Mouse (Mus musculus): ENCODE results near the gene Wipf2. TPM values are rescaled to one million over a fixed set of nuclear protein-coding genes. Genes with fewer than 3 reads are reported as not detected.
"Not testable (repeated sequence)": the region's sequence is repeated elsewhere in the genome, so short reads cannot be mapped to it uniquely, and the experiment has no call there.

Wipf2 gene
- polyA plus RNA-seq, 1 experiment from 2014 or later = 5.4 TPM

DNA sequence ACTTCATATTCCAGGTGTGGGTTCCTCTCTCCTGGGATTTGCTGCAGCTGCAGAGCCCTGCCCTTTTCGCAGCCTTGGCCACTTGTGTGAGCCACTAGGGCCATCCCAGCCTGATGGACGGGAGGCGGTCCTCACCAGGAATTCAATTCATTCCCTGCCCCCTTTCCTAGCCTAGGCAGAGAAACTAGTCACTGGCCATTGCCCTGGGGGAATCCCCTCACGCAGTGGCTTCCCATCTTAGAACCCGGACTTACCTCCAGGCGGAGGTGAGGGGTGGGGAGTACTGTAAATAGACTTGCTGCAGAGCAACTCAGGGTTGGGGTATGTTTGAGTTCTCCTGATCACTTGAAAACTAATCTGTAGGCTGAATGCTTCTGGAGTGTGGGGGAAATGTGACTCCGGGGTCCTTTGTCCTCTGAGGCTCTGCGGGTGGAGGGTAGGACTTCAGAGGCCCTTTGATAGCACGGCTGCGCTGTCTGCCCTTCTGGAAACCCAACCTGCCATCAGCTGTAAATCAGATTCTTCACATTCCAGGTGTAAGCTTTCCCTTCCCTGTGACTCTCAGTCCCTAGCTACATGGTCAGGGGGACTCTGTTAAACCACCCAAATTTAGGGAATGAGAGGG is 39.3 kb downstream of the Wipf2 start:
- peak; percentile 76 for DNase-seq (ENCODE audit: low spot score)
- H3K4me3 ChIP-seq = peak overlapping the region; percentile 38
- H3K36me3 ChIP-seq (replicated peaks) = peaks cover 63% of the 10 kb centered on the region
- peaks cover 51% of the 10 kb centered on the region for H3K4me1 ChIP-seq
- peak overlapping the region; percentile 86 for H3K27ac ChIP-seq (replicated peaks)
- no peaks in the 10 kb centered on the region for H3K9me3 ChIP-seq
- 2% methylated on average over 10 of the region's 10 CpGs for WGBS
- no peaks in the 10 kb centered on the region for H3K27me3 ChIP-seq (replicated peaks; ENCODE audit: low read depth, poor library complexity, severe bottlenecking)

DNA sequence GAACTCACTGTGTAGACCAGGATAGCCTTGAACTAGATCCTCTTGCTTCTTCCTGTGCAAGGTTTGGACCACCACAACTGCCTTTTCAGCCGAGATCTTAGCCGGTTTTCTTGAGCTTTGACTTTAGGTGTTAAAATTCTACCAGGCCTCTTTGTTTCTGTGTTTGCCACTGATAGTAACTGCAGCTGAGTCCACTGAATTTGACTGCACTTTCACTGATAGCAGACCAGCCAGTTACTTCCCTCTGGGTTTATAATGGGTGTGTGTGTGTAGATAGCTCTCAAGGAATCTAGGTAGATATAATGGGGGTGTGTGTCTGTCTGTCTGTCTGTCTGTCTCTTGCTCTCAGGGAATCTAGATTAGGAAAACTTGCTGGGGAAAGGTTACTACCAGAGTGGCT is 41.1 kb downstream of the Wipf2 start:
- Histone ChIP-seq H3K4me3 (no peak overlapping the region), H3K27ac (replicated peaks) (peak overlapping the region; percentile 41), H3K36me3 (replicated peaks) (peaks cover 56% of the 10 kb centered on the region), H3K9me3 (no peaks in the 10 kb centered on the region), H3K27me3 (replicated peaks; ENCODE audit: low read depth, poor library complexity, severe bottlenecking) (no peaks in the 10 kb centered on the region), H3K4me1 (peaks cover 69% of the 10 kb centered on the region)
- 77% methylated on average over 2 of the region's 2 CpGs for WGBS
- no peak for DNase-seq (ENCODE audit: low spot score)

DNA sequence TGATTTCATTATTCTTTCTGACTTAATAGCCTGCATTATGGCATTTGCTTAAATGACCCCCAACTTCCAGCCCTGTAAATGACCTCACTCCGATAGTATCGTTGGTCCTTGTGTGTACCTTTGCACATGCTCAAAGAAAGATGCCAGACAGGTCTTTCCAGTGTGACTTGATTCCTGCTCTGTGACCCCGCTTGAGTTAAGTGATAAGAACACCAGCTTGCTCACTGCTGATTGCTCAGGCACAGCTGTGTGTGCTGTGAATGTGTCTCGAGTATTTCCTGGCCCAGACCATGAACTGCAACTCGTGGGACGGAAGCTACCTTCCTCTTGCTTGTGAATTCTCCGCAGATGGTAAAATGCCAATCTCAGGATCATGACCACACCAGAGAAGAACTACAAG is 41.6 kb downstream of the Wipf2 start:
- peaks cover 56% of the 10 kb centered on the region for H3K36me3 ChIP-seq (replicated peaks)
- H3K4me3 ChIP-seq = no peak overlapping the region; the same call in 1 of the 2 replicates
- H3K4me1 ChIP-seq = peaks cover 74% of the 10 kb centered on the region
- H3K9me3 ChIP-seq = no peaks in the 10 kb centered on the region
- peak overlapping the region; percentile 32; the same call in 1 of the 2 replicates for H3K27ac ChIP-seq (replicated peaks)
- no peak for DNase-seq (ENCODE audit: low spot score)
- H3K27me3 ChIP-seq (replicated peaks; ENCODE audit: low read depth, poor library complexity, severe bottlenecking) = no peaks in the 10 kb centered on the region
- 77% methylated on average over 7 of the region's 7 CpGs for WGBS

DNA sequence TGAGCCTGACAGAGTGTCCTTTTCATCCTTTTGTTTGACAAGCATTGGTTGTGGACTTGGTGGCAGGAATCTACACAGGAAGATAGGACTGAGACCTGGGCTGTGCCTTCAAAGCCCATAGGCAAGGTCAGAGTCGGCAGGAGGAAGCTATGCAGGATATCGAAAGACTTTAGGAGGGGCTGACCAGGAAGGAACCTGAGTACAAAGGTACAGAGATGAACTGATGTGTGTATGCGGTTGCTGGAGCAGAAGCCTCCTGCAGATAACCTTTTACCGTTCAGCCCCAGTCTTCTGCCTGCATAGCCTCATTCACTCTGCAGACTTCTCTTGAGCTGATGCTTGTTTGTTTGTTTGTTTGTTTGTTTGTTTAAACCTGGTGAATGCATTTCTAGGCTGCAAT is 42.1 kb downstream of the Wipf2 start:
- H3K4me1 ChIP-seq = peaks cover 76% of the 10 kb centered on the region
- DNase-seq (ENCODE audit: low spot score) = no peak
- H3K27ac ChIP-seq (replicated peaks) = no peak overlapping the region; the same call in 1 of the 2 replicates
- H3K27me3 ChIP-seq (replicated peaks; ENCODE audit: low read depth, poor library complexity, severe bottlenecking) = no peaks in the 10 kb centered on the region
- 81% methylated on average over 4 of the region's 4 CpGs for WGBS
- H3K4me3 ChIP-seq = no peak overlapping the region; the same call in 1 of the 2 replicates
- no peaks in the 10 kb centered on the region for H3K9me3 ChIP-seq
- H3K36me3 ChIP-seq (replicated peaks) = peaks cover 56% of the 10 kb centered on the region

DNA sequence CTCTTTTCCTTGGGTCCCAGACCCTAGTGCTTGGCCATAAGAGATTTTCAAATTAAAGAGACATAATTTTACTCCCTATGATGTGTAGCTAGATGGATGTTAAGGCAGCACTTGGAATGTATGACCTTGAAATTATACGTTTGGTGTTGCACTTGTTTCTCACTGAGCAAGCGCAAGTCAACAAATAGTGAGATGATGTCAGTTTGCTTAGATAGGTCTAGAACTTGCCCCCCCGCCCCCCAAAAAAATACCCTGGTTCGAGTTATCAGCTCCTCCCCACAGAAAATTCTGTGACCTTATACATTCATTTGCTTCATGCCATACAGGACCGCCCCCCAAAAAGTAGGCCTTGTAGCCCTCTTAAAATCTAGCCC is 43.6 kb downstream of the Wipf2 start:
- peaks cover 70% of the 10 kb centered on the region for H3K4me1 ChIP-seq
- 61% methylated on average over 5 of the region's 5 CpGs for WGBS
- DNase-seq (ENCODE audit: low spot score) = no peak
- H3K27ac ChIP-seq (replicated peaks) = peak overlapping the region; percentile 65
- H3K9me3 ChIP-seq = no peaks in the 10 kb centered on the region
- H3K36me3 ChIP-seq (replicated peaks) = peaks cover 58% of the 10 kb centered on the region
- H3K27me3 ChIP-seq (replicated peaks; ENCODE audit: low read depth, poor library complexity, severe bottlenecking) = no peaks in the 10 kb centered on the region
- peak overlapping the region; percentile 83 for H3K4me3 ChIP-seq

DNA sequence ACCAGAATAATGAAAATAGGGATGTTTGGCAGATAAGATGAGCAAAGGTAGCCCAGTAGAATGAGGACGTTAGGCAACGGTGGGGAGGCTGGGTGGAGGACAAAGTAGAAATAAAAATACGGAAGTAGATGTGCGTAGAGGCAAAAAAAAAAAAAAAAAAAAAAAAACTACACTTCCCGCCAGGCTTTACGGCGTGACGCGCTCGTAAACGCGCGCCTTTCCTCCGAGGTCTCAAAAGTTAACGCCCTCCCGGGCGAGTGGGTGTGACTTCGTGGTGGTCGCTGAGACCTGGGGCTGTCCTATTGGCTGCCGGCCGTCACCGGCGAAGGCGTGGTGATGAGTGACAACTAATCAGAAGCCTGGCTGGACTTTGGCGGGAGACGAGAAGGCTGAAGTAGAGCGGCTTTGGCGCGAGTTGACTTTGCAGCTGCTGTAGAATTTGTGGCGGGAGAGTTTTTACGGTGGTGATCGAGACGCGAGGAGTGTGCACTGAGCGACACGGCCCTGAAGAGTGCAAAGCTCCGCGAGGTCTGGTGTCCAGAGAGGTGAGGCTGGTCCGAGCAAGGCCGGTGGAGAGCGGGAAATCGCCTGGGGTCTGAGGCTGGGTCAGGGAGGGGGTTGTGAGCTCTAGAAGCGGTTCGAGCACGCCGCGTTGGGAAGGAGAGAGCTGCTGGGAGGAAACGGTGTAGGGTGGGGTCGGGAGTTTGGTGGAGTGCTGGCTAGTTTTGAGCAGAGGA is 44.2 kb downstream of the Wipf2 start, which contains the start of gene Cdc6:
Cdc6 (plus strand) TSS at position 365 of the 737 bp plus-strand sequence.
- H3K4me3 ChIP-seq = peak within 1 kb of the TSS; percentile 83
- H3K27me3 ChIP-seq (replicated peaks; ENCODE audit: low read depth, poor library complexity, severe bottlenecking) = no peaks in the 10 kb centered on the region
- WGBS = under 1% methylated on average over 49 of the region's 49 CpGs
- DNase-seq (ENCODE audit: low spot score) = peak; percentile 98
- H3K9me3 ChIP-seq = no peaks in the 10 kb centered on the region
- H3K36me3 ChIP-seq (replicated peaks) = peaks cover 61% of the 10 kb centered on the region
- H3K4me1 ChIP-seq = peaks cover 65% of the 10 kb centered on the region
- H3K27ac ChIP-seq (replicated peaks) = peak within 1 kb of the TSS; percentile 88

DNA sequence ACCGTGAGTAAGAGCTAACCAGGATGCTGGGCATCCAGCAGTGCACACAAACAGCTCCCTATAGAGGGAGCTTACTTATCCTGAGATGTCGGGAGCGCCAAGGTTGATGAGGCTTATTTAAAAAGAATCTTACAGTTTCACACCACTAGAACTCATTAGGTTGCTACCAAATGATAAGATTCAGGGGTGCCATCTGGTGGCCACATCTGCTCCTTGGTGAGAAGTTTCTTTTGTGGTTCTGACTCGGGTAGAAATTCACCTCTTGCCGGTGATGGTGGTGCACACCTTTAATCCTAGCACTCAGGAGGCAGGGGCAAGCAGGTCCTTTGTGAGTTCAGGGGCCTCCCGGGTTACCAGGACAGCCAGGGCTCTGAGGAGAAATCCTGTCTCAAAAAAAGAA is 46.2 kb downstream of the Wipf2 start:
- H3K4me3 ChIP-seq = peak overlapping the region; percentile 83
- no peak overlapping the region for H3K27ac ChIP-seq (replicated peaks)
- WGBS = 59% methylated on average over 6 of the region's 6 CpGs
- H3K9me3 ChIP-seq = no peaks in the 10 kb centered on the region
- DNase-seq (ENCODE audit: low spot score) = peak; percentile 49
- H3K4me1 ChIP-seq = peaks cover 52% of the 10 kb centered on the region
- H3K27me3 ChIP-seq (replicated peaks; ENCODE audit: low read depth, poor library complexity, severe bottlenecking) = no peaks in the 10 kb centered on the region
- peaks cover 73% of the 10 kb centered on the region for H3K36me3 ChIP-seq (replicated peaks)

DNA sequence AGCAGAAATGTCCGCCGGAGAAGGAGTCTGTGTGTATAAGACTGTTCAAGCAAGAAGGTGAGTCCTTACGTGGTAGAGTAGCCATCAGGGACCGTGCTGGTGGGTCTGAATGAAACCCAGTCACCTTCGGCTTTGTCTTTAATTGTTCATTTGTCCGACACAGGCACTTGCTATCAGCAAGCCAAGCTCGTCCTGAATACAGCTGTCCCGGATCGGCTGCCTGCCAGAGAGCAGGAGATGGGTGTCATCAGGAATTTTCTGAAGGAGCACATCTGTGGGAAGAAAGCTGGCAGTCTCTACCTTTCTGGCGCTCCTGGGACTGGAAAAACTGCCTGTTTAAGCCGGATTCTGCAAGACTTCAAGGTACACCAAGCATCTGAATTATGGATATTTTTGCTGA is 47.0 kb downstream of the Wipf2 start:
- Histone ChIP-seq H3K27me3 (replicated peaks; ENCODE audit: low read depth, poor library complexity, severe bottlenecking) (no peaks in the 10 kb centered on the region), H3K27ac (replicated peaks) (no peak overlapping the region), H3K36me3 (replicated peaks) (peaks cover 75% of the 10 kb centered on the region), H3K4me1 (peaks cover 47% of the 10 kb centered on the region), H3K4me3 (no peak overlapping the region), H3K9me3 (no peaks in the 10 kb centered on the region)
- WGBS = 96% methylated on average over 11 of the region's 11 CpGs
- no peak for DNase-seq (ENCODE audit: low spot score)

DNA sequence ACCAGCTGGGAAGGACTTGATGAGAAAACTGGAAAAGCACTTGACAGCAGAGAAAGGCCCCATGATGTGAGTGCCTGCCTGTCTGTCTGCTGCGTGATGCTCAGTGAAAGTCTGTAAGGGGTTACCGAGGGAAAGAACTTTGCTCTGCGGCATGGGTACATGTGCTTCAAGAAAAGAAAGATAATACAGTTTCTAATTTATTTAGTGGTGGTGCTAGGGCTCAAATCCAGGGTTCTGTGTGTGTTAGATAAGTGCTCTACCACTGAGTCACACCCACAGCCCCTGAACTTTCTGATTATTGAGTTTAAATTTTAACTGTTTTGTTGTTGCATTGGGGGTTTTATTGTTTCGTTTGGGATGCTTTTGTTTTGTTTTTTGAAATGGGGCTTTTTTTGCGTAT is 48.1 kb downstream of the Wipf2 start:
- H3K27ac ChIP-seq (replicated peaks) = no peak overlapping the region
- no peaks in the 10 kb centered on the region for H3K27me3 ChIP-seq (replicated peaks; ENCODE audit: low read depth, poor library complexity, severe bottlenecking)
- no peak overlapping the region for H3K4me3 ChIP-seq
- no peak for DNase-seq (ENCODE audit: low spot score)
- H3K4me1 ChIP-seq = peaks cover 39% of the 10 kb centered on the region
- H3K9me3 ChIP-seq = no peaks in the 10 kb centered on the region
- peaks cover 79% of the 10 kb centered on the region for H3K36me3 ChIP-seq (replicated peaks)
- WGBS = 91% methylated on average over 5 of the region's 5 CpGs

DNA sequence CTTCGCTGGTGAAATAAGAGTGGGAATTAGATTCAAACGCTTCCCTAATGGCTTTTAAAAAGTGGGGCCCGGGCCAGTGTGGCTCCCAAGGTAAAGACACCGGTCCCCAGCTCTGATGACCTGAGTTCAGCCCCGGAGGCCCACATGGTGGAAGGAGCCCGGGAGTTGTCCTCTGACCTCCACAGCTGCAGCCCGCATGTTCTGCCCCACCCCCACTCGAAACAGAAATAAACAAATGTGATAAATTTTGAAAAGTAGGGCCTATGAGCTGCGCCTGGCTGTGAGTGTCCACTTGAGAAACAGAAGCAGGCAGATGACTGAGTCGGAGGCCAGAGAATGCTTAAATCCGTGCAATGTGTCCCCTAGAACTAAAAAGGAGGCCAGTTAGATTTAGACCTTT is 50.8 kb downstream of the Wipf2 start:
- Histone ChIP-seq H3K27me3 (replicated peaks; ENCODE audit: low read depth, poor library complexity, severe bottlenecking) (no peaks in the 10 kb centered on the region), H3K9me3 (no peaks in the 10 kb centered on the region), H3K27ac (replicated peaks) (no peak overlapping the region), H3K36me3 (replicated peaks) (peaks cover 100% of the 10 kb centered on the region), H3K4me3 (no peak overlapping the region), H3K4me1 (peaks cover 35% of the 10 kb centered on the region)
- WGBS = 68% methylated on average over 11 of the region's 11 CpGs
- DNase-seq (ENCODE audit: low spot score) = peak; percentile 35

DNA sequence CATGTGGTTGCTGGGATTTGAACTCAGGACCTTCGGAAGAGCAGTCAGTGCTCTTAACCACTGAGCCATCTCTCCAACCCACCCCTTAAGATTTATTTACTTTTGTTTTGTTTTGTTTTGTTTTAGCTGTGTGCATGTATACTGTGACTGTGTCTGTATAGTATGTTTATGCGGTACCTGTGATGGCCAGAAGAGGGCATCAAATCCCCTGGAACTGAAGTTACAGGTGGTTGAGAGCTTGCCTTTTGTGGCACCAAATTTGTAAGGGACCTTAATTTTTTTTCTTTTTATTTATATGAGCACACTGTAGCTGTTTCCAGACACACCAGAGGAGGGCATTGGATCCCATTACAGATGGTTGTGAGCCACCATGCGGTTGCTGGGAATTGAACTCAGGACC is 52.9 kb downstream of the Wipf2 start:
- peaks cover 100% of the 10 kb centered on the region for H3K36me3 ChIP-seq (replicated peaks)

DNA sequence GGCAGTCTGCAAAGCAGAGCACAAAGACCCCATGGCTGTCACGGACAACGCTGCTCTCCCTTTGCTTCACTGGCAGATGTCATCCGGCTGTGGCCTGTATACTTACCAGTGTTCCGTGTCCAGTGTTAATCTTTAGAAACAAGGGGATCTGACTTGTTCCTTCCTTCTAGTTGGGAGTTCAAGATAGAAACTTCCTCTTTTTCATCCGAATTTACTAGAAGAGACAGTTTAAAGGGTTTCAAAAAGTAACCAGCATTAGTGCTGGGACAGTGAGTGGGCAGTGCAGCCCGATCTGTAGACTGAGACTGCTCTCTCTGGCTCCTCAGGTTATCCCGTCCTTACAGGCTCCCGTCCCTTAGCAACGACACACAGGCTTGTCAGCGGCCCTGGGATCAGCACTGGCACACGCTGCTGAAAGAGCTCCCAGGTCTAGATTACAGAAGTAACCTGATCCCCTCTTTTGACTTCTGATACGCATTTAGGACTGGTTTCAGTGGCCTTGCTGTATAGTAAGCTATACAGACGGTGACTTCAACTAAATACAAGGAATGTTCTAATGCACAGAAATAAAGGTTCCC is 54.1 kb downstream of the Wipf2 start:
- peaks cover 100% of the 10 kb centered on the region for H3K36me3 ChIP-seq (replicated peaks)
- DNase-seq (ENCODE audit: low spot score) = no peak
- peaks cover 28% of the 10 kb centered on the region for H3K4me1 ChIP-seq
- H3K27me3 ChIP-seq (replicated peaks; ENCODE audit: low read depth, poor library complexity, severe bottlenecking) = no peaks in the 10 kb centered on the region
- WGBS = 69% methylated on average over 13 of the region's 13 CpGs
- no peaks in the 10 kb centered on the region for H3K9me3 ChIP-seq
- no peak overlapping the region for H3K27ac ChIP-seq (replicated peaks)
- no peak overlapping the region for H3K4me3 ChIP-seq

More for the DNA sequence above, 52.9 kb downstream of the Wipf2 start:
- WGBS = 92% methylated on average over 3 of the region's 3 CpGs
- H3K27ac ChIP-seq (replicated peaks); H3K9me3 ChIP-seq; H3K27me3 ChIP-seq (replicated peaks; ENCODE audit: low read depth, poor library complexity, severe bottlenecking); H3K4me3 ChIP-seq: not testable (repeated sequence)
- DNase-seq (ENCODE audit: low spot score) = peak; percentile 29
- peaks cover 22% of the 10 kb centered on the region for H3K4me1 ChIP-seq

DNA sequence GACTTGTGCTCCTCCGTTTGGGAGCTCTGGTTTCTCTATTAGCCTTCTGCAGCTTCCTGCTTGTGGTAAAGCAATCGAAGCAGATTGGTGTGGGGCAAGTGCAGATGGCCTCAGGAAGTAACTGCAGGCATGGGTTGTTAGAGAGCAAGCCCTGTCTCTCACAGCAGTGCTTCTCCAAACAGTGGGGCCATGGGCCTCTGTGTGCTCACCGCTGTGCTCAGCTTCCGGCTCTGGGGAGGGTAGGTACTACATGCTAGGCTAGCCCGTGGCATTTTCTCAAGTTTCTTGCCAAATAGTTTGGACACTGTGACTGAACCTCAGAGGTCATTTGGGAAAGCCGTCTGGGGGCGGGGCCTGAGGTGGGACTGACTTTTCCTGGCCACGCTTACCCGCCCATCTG is 54.8 kb downstream of the Wipf2 start:
- WGBS = 79% methylated on average over 9 of the region's 9 CpGs
- Histone ChIP-seq H3K27ac (replicated peaks) (0 out of 2 replicates have a peak overlapping the region, but pooled peaks have one; percentile 4), H3K4me3 (no peak overlapping the region), H3K9me3 (no peaks in the 10 kb centered on the region), H3K27me3 (replicated peaks; ENCODE audit: low read depth, poor library complexity, severe bottlenecking) (no peaks in the 10 kb centered on the region), H3K4me1 (peaks cover 36% of the 10 kb centered on the region), H3K36me3 (replicated peaks) (peaks cover 96% of the 10 kb centered on the region)
- DNase-seq (ENCODE audit: low spot score) = no peak
